Mouse (Mus musculus): ENCODE data around the gene Rgs8. TPM values are rescaled to one million over a fixed set of nuclear protein-coding genes. Genes with fewer than 3 reads are reported as not detected.
A peak's percentile ranks its signal among the peaks of the same experiment; 100 is the strongest.

Rgs8 gene
- polyA plus RNA-seq, 1 experiment from 2014 or later, result 16.4 TPM

DNA sequence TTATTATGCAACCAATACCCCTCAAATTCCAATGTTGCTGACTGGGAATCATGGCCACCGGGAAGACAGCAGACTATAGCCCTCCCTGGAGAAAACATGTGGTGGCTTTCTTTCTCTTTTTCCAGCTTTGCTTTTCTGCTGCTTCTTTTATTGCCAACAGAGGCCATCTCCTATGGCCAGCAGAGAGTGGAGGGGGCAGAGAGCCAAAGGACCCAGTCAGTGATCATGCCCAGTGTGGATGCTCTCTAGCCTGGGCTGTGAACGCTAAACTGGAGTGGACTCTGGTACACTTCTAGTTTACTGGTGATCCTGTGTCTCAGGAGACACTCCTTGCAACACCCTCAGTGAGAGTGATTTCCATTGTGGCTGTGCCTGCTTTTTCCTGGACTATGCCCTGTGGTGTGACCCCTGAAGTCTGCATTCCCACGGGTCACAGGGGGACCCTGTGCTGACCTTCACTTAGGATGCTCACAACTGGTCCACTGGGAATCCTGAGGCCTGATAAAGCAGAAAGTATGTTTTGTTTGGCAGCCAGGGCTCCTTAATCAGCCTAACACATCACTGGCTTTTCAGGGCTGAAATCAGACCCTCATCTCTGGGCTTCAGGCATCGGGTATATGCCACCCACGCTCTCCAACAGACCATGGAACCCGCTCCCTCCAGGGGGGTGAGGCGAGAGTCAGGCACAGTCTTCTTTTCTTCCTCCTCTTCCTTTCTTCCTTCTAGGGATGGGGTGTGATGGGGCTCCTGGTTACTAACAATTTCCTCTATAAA lies 45.7 kb downstream of the Rgs8 start:
- Histone ChIP-seq H3K9ac (no peak overlapping the region), H3K27me3 (ENCODE audit: control insufficient read depth, insufficient read depth, low read length) (no peaks in the 10 kb centered on the region), H3K36me3 (replicated peaks; ENCODE audit: control insufficient read depth, insufficient read depth) (peaks cover 5% of the 10 kb centered on the region; the same call in 1 of the 2 replicates), H3K4me2 (replicated peaks) (no peak overlapping the region), H3K27ac (no peak overlapping the region), H3K4me3 (replicated peaks; ENCODE audit: low read length) (no peak overlapping the region), H3K9me3 (ENCODE audit: control insufficient read depth, low read length) (no peaks in the 10 kb centered on the region), H3K4me1 (replicated peaks; ENCODE audit: control insufficient read depth, insufficient read depth, low read length) (peaks cover 9% of the 10 kb centered on the region)
- ATAC-seq (ENCODE audit: low FRiP score) (no peak), DNase-seq (ENCODE audit: low spot score) (no peak)
- WGBS, result 69% methylated on average over 7 of the region's 7 CpGs

- no peak overlapping the region for H3K9ac ChIP-seq
- H3K4me2 ChIP-seq (replicated peaks), result no peak overlapping the region
- H3K9me3 ChIP-seq (ENCODE audit: control insufficient read depth, low read length), result no peaks in the 10 kb centered on the region
- H3K36me3 ChIP-seq (replicated peaks; ENCODE audit: control insufficient read depth, insufficient read depth), result no peaks in the 10 kb centered on the region
- ATAC-seq (ENCODE audit: low FRiP score) (no peak), DNase-seq (ENCODE audit: low spot score) (no peak)
- H3K27me3 ChIP-seq (ENCODE audit: control insufficient read depth, insufficient read depth, low read length), result no peaks in the 10 kb centered on the region
- H3K27ac ChIP-seq, result no peak overlapping the region
- H3K4me3 ChIP-seq (replicated peaks; ENCODE audit: low read length), result no peak overlapping the region
- H3K4me1 ChIP-seq (replicated peaks; ENCODE audit: control insufficient read depth, insufficient read depth, low read length), result peaks cover 19% of the 10 kb centered on the region
- 83% methylated on average over 11 of the region's 11 CpGs for WGBS
These were observed 47.7 kb downstream of the Rgs8 start for GRCm38 (mm10) chr1:153700448-153701063.

DNA sequence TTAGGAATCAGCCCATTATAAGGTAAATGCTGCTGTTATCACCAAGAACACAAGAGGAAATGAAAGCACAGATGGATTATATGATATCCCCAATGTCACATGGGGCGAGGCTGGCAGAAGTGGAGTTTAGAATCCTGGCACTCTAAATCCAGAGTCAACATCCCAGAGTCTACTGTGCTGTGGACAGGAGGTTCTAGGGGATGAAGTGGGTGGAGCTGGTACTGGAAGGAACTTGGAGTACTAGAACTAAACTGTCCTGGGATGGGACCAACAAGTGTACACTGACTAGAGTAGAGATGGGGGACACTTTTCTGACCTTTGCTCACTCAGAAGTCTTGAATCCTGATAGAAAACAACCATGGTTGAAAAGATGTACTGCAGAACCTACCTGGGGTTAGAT lies 48.6 kb downstream of the Rgs8 start:
- ATAC-seq (ENCODE audit: low FRiP score), result no peak
- H3K4me1 ChIP-seq (replicated peaks; ENCODE audit: control insufficient read depth, insufficient read depth, low read length), result peaks cover 19% of the 10 kb centered on the region

GRCm38 (mm10) chr1:153702166-153702852 lies 49.5 kb downstream of the Rgs8 start:
- Histone ChIP-seq H3K27me3 (ENCODE audit: control insufficient read depth, insufficient read depth, low read length) (no peaks in the 10 kb centered on the region), H3K4me3 (replicated peaks; ENCODE audit: low read length) (no peak overlapping the region), H3K27ac (no peak overlapping the region), H3K36me3 (replicated peaks; ENCODE audit: control insufficient read depth, insufficient read depth) (no peaks in the 10 kb centered on the region), H3K4me2 (replicated peaks) (no peak overlapping the region), H3K9ac (no peak overlapping the region), H3K9me3 (ENCODE audit: control insufficient read depth, low read length) (no peaks in the 10 kb centered on the region), H3K4me1 (replicated peaks; ENCODE audit: control insufficient read depth, insufficient read depth, low read length) (peaks cover 19% of the 10 kb centered on the region)
- DNase-seq (ENCODE audit: low spot score) (no peak), ATAC-seq (ENCODE audit: low FRiP score) (no peak)
- WGBS, result 82% methylated on average over 8 of the region's 8 CpGs

More for the DNA sequence above, 48.6 kb downstream of the Rgs8 start:
- no peak for DNase-seq (ENCODE audit: low spot score)
- Histone ChIP-seq H3K36me3 (replicated peaks; ENCODE audit: control insufficient read depth, insufficient read depth) (no peaks in the 10 kb centered on the region), H3K4me2 (replicated peaks) (no peak overlapping the region), H3K9ac (no peak overlapping the region), H3K9me3 (ENCODE audit: control insufficient read depth, low read length) (no peaks in the 10 kb centered on the region), H3K4me3 (replicated peaks; ENCODE audit: low read length) (no peak overlapping the region), H3K27me3 (ENCODE audit: control insufficient read depth, insufficient read depth, low read length) (no peaks in the 10 kb centered on the region), H3K27ac (no peak overlapping the region)
- 94% methylated on average over 1 of the region's 1 CpGs for WGBS

GRCm38 (mm10) chr1:153702853-153703410 lies 50.1 kb downstream of the Rgs8 start:
- 29% methylated on average over 8 of the region's 8 CpGs for WGBS
- DNase-seq (ENCODE audit: low spot score) (no peak), ATAC-seq (ENCODE audit: low FRiP score) (peak; percentile 32)

DNA sequence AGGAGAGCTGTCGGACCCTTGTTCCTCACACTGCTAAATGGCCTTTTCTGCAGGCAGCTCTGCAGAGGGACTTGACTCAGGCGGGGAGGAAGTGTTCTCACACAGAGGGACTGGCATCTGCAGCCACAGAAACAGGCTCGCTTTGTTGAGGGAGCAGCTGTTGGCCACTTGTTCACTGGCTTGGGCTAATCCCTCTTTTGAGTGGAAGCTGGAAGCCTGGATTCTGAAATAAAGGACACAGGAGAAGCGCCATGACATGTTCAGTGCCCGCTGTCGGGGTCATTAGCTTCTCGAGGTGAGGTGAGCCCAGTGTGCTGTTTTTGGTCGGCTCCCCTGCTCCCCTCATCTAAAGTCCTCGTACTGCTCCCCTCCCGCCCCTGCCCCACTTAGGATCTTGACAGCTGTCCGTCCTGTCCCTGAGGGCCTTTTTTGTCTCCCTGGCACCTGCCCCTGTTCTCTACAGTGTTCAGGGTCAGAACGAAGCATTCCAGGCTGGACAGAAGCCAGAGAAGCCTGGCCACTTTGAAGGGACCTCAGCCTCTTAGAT lies 50.7 kb downstream of the Rgs8 start:
- Histone ChIP-seq H3K4me2 (replicated peaks) (no peak overlapping the region), H3K36me3 (replicated peaks; ENCODE audit: control insufficient read depth, insufficient read depth) (no peaks in the 10 kb centered on the region), H3K4me3 (replicated peaks; ENCODE audit: low read length) (no peak overlapping the region), H3K9ac (0 out of 2 replicates have a peak overlapping the region, but pooled peaks have one; percentile 12), H3K27me3 (ENCODE audit: control insufficient read depth, insufficient read depth, low read length) (no peaks in the 10 kb centered on the region), H3K9me3 (ENCODE audit: control insufficient read depth, low read length) (no peaks in the 10 kb centered on the region), H3K4me1 (replicated peaks; ENCODE audit: control insufficient read depth, insufficient read depth, low read length) (peaks cover 19% of the 10 kb centered on the region), H3K27ac (peak overlapping the region; percentile 24; the same call in 1 of the 2 replicates)
- DNase-seq (ENCODE audit: low spot score), result peak; percentile 53
- ATAC-seq (ENCODE audit: low FRiP score), result peak; percentile 55
- WGBS, result 4% methylated on average over 12 of the region's 12 CpGs

More at GRCm38 (mm10) chr1:153702853-153703410, 50.1 kb downstream of the Rgs8 start:
- Histone ChIP-seq H3K36me3 (replicated peaks; ENCODE audit: control insufficient read depth, insufficient read depth) (no peaks in the 10 kb centered on the region), H3K9ac (no peak overlapping the region), H3K4me2 (replicated peaks) (no peak overlapping the region), H3K27me3 (ENCODE audit: control insufficient read depth, insufficient read depth, low read length) (no peaks in the 10 kb centered on the region), H3K9me3 (ENCODE audit: control insufficient read depth, low read length) (no peaks in the 10 kb centered on the region), H3K4me1 (replicated peaks; ENCODE audit: control insufficient read depth, insufficient read depth, low read length) (peaks cover 19% of the 10 kb centered on the region), H3K4me3 (replicated peaks; ENCODE audit: low read length) (no peak overlapping the region), H3K27ac (peak overlapping the region; percentile 24; the same call in 1 of the 2 replicates)

DNA sequence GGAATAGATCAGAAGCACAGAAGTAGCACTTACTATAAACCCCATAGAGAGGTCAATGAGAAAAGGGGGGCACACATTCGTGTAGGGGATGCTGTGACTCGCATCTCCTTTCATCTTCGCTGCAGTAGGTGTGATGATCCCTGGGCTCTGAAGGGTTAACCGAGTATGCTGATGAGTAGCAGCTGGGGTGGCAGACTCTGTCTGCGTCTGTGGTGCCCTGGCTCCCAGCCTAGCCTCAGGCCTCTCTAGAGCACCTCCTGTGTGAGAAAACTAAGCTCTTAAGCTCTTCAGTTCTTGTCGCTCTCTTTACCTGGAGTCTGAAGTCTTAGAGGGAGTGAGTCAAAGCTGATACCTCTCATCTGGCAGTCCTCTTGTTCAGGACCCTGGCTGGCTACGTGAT lies 51.3 kb downstream of the Rgs8 start:
- Histone ChIP-seq H3K4me1 (replicated peaks; ENCODE audit: control insufficient read depth, insufficient read depth, low read length) (peaks cover 19% of the 10 kb centered on the region), H3K36me3 (replicated peaks; ENCODE audit: control insufficient read depth, insufficient read depth) (no peaks in the 10 kb centered on the region), H3K27me3 (ENCODE audit: control insufficient read depth, insufficient read depth, low read length) (no peaks in the 10 kb centered on the region), H3K4me3 (replicated peaks; ENCODE audit: low read length) (no peak overlapping the region), H3K27ac (no peak overlapping the region), H3K9ac (no peak overlapping the region), H3K9me3 (ENCODE audit: control insufficient read depth, low read length) (no peaks in the 10 kb centered on the region), H3K4me2 (replicated peaks) (no peak overlapping the region)
- ATAC-seq (ENCODE audit: low FRiP score) (0 out of 2 replicates have a peak, but pooled peaks have one; percentile 22), DNase-seq (ENCODE audit: low spot score) (peak; percentile 44)
- whole genome bisulfite sequencing, result 14% methylated on average over 7 of the region's 7 CpGs

- Histone ChIP-seq H3K27me3 (ENCODE audit: control insufficient read depth, insufficient read depth, low read length) (no peaks in the 10 kb centered on the region), H3K4me2 (replicated peaks) (no peak overlapping the region), H3K36me3 (replicated peaks; ENCODE audit: control insufficient read depth, insufficient read depth) (no peaks in the 10 kb centered on the region), H3K9ac (no peak overlapping the region), H3K4me3 (replicated peaks; ENCODE audit: low read length) (no peak overlapping the region), H3K27ac (no peak overlapping the region), H3K9me3 (ENCODE audit: control insufficient read depth, low read length) (no peaks in the 10 kb centered on the region), H3K4me1 (replicated peaks; ENCODE audit: control insufficient read depth, insufficient read depth, low read length) (peaks cover 19% of the 10 kb centered on the region)
- ATAC-seq (ENCODE audit: low FRiP score) (no peak), DNase-seq (ENCODE audit: low spot score) (no peak)
- WGBS, result 25% methylated on average over 3 of the region's 3 CpGs
These were observed 52.2 kb downstream of the Rgs8 start for GRCm38 (mm10) chr1:153704996-153705395.

- no peak overlapping the region for H3K4me2 ChIP-seq (replicated peaks)
- H3K27me3 ChIP-seq (ENCODE audit: control insufficient read depth, insufficient read depth, low read length), result no peaks in the 10 kb centered on the region
- H3K36me3 ChIP-seq (replicated peaks; ENCODE audit: control insufficient read depth, insufficient read depth), result no peaks in the 10 kb centered on the region
- H3K9me3 ChIP-seq (ENCODE audit: control insufficient read depth, low read length), result no peaks in the 10 kb centered on the region
- no peak for DNase-seq (ENCODE audit: low spot score)
- no peak overlapping the region for H3K27ac ChIP-seq
- 87% methylated on average over 5 of the region's 5 CpGs for WGBS
- no peak overlapping the region for H3K9ac ChIP-seq
- no peak overlapping the region for H3K4me3 ChIP-seq (replicated peaks; ENCODE audit: low read length)
- ATAC-seq (ENCODE audit: low FRiP score), result no peak
- peaks cover 8% of the 10 kb centered on the region for H3K4me1 ChIP-seq (replicated peaks; ENCODE audit: control insufficient read depth, insufficient read depth, low read length)
These were observed 55.8 kb downstream of the Rgs8 start for GRCm38 (mm10) chr1:153708626-153709025.

All from hindbrain, embryonic 14.5 days (tissue).